Mouse (Mus musculus): ENCODE measurements at regions not wholly inside any gene's neighbourhood (a gene's known extent, or its start where the extent isn't known, plus 50 kb on each side); places are given as distances from the start of the nearest gene placed in this dataset.

DNA sequence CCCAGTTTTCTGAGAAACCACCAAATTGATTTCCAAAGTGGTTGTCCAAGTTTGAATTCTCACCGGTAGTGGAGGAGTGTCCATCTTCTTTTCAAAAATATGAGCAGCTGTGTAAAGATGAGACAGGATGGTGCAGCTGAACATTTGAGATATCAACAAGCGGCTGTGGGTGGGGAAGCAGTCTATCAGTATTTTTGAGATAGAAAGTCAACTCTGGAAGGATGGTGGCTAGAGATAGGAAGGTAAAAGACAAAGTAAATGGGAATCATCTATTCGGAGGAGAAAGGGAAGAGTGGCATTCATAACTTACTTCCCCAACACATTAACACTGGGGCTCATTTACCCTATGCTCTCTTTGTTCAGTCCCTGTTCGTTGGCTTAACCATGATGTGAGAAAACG is 146.9 kb upstream of the Gmnc start:
- DNase-seq, result no peak

DNA sequence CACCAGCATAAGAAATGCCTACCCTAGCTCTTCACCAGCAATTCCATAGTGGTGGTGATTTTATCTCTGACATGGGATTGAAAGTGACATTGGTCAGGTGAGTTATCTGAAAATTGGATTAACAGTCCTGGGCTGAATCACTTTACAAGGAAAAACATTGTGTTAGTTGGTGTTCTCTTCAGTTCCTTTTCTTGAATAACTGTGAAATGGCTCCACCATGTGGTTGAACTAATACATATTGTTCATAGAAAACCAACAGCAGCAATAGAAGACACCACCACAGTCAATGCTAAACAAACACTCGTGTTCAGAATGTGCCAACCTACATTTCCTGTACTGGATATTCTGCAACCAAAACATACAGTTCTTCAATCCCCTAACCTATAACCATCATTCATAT is 147.5 kb upstream of the Gmnc start:
- peak; percentile 33 for DNase-seq

DNA sequence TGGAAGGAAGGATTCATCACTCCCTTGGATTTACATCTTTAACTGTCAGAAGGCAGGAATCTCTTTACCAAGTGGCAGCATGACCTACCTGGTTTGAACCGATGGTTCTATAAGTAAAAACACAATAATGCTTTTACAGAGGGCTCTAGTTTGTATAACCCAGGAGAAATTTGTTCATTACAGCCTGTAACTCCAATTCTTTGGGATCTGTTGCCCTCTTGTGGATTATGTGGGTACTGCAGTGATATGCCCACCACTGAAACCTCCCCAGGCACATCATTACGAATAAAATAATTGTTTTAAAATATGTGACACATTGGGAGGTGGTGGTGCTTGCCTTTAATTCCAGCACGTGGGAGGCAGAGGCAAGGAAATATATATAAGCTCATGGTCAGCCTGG is 148.6 kb upstream of the Gmnc start:
- peak; percentile 54 for DNase-seq

DNA sequence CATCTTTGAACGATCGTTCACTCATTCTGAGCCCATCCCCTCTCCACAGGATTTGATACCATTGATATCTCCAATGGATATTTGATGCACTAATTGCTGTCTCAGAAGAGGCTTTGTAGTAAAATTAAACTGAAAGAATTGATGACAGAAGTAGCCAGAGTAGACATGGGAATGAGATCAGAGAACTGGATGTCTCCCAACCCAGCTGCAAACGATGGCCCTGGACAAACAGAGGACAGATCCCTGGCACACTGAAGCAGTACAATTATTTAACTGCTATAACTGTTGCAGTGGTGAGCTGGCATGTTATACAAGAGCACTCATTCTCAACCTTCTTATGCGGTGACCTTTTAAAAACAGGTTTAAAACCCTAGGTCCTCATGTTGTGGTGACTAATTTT is 151.5 kb upstream of the Ostn start:
- no peak for DNase-seq

DNA sequence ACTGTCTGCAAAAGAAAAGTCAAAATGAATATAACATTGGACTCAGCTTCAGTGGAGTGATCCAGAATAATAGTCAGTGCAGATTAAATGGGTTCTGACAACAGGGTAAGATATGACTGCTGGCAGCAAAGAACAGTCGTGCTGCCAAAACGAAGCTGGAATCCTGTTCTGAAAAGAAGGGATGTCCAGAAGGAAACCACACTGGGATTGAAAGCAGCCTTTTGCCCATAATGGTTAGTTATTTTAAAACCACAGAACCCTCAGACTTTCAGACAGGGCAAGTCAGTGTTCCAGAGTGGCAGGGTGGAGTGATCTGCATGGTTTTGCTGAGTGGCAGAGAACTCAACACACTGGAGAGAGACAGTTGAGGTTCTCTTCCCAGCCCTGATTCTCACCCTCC is 111.6 kb upstream of the Ostn start:
- DNase-seq, result no peak
